Mouse (Mus musculus): ENCODE results near the gene Arhgef3. TPM values are rescaled to one million over a fixed set of nuclear protein-coding genes. Genes with fewer than 3 reads are reported as not detected.

Gene Arhgef3
- total and polyA plus RNA-seq, 3 experiments, result 6.7 to 15.2 (median 11.9) TPM

DNA sequence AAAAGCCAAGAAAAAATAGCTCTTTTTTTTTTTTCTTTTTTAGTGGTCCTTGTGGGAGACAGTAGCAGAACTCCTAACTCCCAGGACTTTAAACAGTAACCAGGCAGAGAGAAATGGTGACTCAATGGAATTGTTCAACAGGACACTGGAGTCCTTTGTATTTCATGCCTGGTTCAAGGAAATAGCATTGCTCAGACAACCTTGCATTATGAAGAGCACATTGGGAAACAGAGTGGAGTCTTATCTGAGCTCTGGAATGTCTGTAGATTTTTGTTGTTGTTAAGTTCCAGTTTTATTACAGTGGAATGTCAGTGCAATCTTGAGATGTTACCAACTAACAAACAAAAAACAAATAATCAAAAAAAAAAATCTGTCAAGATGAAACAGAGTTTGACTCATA lies 169.3 kb downstream of the Arhgef3 start:
- no peak overlapping the region for H3K4me3 ChIP-seq (ENCODE audit: low read depth, low read length)
- peaks cover 6% of the 10 kb centered on the region; the same call in 1 of the 2 replicates for H3K27me3 ChIP-seq (ENCODE audit: insufficient read depth, low read length)
- no peak for TF ChIP-seq GATA2 (IDR thresholded peaks at IDR 0.05; ENCODE audit: borderline replicate concordance, low read depth, low read length)
- no peak for TF ChIP-seq CTCF (IDR thresholded peaks at IDR 0.05; ENCODE audit: low read depth, low read length)
- TF ChIP-seq GATA1 (IDR thresholded peaks at IDR 0.05; ENCODE audit: borderline replicate concordance, low read length), result no peak
- TF ChIP-seq TAL1 (conservative IDR thresholded peaks at IDR 0.05; ENCODE audit: low read depth, low read length), result no peak
- TF ChIP-seq POLR2AphosphoS5 (IDR thresholded peaks at IDR 0.05; ENCODE audit: insufficient replicate concordance, low read depth, low read length), result no peak
- ATAC-seq (ENCODE audit: extremely low read depth, insufficient number of reproducible peaks, low FRiP score, poor library complexity, severe bottlenecking), result no peak
- H3K36me3 ChIP-seq (replicated peaks), result no peaks in the 10 kb centered on the region
- no peak for DNase-seq (ENCODE audit: low spot score)
- no peaks in the 10 kb centered on the region for H3K4me1 ChIP-seq (ENCODE audit: insufficient read depth, low read depth, low read length)
- no peaks in the 10 kb centered on the region for H3K9me3 ChIP-seq (replicated peaks)

DNA sequence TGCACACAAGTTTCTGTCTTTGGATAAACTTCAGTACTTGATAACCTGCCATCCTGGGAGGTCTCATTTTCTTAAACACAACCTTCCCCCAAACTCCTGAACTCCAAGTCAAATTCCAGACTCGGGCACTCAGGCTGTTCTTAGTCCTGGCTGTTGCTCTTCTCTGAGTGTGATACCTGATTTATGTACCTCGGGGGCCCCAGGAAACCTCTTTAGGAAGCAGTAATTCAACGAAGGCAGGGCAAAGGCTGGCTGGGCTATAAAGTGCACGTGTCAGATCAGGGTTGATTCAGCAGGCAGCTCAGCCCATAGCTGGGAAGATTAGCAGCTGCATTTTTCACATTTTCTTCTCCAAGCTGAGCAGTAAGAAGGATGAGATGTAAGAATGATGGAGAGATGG lies 171.5 kb downstream of the Arhgef3 start:
- peaks cover 6% of the 10 kb centered on the region; the same call in 1 of the 2 replicates for H3K27me3 ChIP-seq (ENCODE audit: insufficient read depth, low read length)
- no peaks in the 10 kb centered on the region for H3K9me3 ChIP-seq (replicated peaks)
- ATAC-seq (ENCODE audit: extremely low read depth, insufficient number of reproducible peaks, low FRiP score, poor library complexity, severe bottlenecking) (no peak), DNase-seq (ENCODE audit: low spot score) (no peak)
- H3K4me3 ChIP-seq (ENCODE audit: low read depth, low read length), result no peak overlapping the region
- TF ChIP-seq POLR2AphosphoS5 (IDR thresholded peaks at IDR 0.05; ENCODE audit: insufficient replicate concordance, low read depth, low read length) (no peak), GATA1 (IDR thresholded peaks at IDR 0.05; ENCODE audit: borderline replicate concordance, low read length) (no peak), CTCF (IDR thresholded peaks at IDR 0.05; ENCODE audit: low read depth, low read length) (no peak)
- no peaks in the 10 kb centered on the region for H3K4me1 ChIP-seq (ENCODE audit: insufficient read depth, low read depth, low read length)
- no peaks in the 10 kb centered on the region for H3K36me3 ChIP-seq (replicated peaks)

DNA sequence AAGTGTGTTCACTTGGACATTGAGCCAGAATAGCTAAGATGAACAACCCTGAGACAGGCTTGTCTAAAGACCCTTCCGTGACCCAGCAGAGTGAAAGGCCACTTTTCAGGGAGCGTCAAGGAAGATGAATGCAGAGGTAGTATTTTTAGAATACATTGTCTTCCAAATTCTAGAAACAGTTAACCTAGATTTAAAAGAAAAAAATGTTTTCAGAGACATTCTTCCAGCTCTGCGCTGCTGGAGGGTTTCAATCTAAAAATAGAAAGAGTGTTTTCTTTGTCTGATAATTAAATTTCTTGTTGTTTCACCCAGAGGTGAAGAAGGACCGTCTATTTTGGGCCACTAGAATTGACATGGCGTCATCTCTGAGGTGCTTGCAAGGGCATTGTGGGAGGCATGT lies 174.4 kb downstream of the Arhgef3 start:
- Histone ChIP-seq H3K27me3 (ENCODE audit: insufficient read depth, low read length) (peaks cover 12% of the 10 kb centered on the region; the same call in 1 of the 2 replicates), H3K36me3 (replicated peaks) (no peaks in the 10 kb centered on the region), H3K4me1 (ENCODE audit: insufficient read depth, low read depth, low read length) (no peaks in the 10 kb centered on the region), H3K9me3 (replicated peaks) (no peaks in the 10 kb centered on the region), H3K4me3 (ENCODE audit: low read depth, low read length) (no peak overlapping the region)
- TF ChIP-seq TAL1 (conservative IDR thresholded peaks at IDR 0.05; ENCODE audit: low read depth, low read length) (no peak), GATA2 (IDR thresholded peaks at IDR 0.05; ENCODE audit: borderline replicate concordance, low read depth, low read length) (no peak), GATA1 (IDR thresholded peaks at IDR 0.05; ENCODE audit: borderline replicate concordance, low read length) (no peak), CTCF (IDR thresholded peaks at IDR 0.05; ENCODE audit: low read depth, low read length) (no peak), POLR2AphosphoS5 (IDR thresholded peaks at IDR 0.05; ENCODE audit: insufficient replicate concordance, low read depth, low read length) (no peak)
- ATAC-seq (ENCODE audit: extremely low read depth, insufficient number of reproducible peaks, low FRiP score, poor library complexity, severe bottlenecking), result no peak
- DNase-seq (ENCODE audit: low spot score), result no peak

DNA sequence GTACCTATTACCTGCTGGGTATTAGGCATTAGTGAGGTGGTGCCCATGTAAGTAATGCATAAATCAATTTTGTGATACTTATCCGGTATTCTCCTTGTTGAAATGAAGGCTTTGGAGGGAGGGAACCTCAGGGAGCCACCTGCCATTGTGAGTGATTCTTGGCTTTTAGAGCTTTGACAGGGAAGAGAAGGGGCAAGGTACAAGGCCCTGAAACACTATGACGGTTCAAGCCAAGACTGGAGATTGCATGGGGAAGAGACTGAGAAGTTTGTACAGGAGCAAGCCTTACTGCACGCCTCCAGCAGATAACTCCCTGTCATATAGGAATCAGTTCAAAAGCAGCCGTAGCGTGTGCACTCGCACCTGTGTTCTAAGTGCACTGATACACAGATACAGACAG lies 177.4 kb downstream of the Arhgef3 start:
- Histone ChIP-seq H3K27me3 (ENCODE audit: insufficient read depth, low read length) (peaks cover 15% of the 10 kb centered on the region; the same call in 1 of the 2 replicates), H3K36me3 (replicated peaks) (no peaks in the 10 kb centered on the region), H3K4me3 (ENCODE audit: low read depth, low read length) (no peak overlapping the region), H3K4me1 (ENCODE audit: insufficient read depth, low read depth, low read length) (no peaks in the 10 kb centered on the region), H3K9me3 (replicated peaks) (no peaks in the 10 kb centered on the region)
- TF ChIP-seq TAL1 (conservative IDR thresholded peaks at IDR 0.05; ENCODE audit: low read depth, low read length) (no peak), GATA2 (IDR thresholded peaks at IDR 0.05; ENCODE audit: borderline replicate concordance, low read depth, low read length) (no peak), GATA1 (IDR thresholded peaks at IDR 0.05; ENCODE audit: borderline replicate concordance, low read length) (no peak), CTCF (IDR thresholded peaks at IDR 0.05; ENCODE audit: low read depth, low read length) (no peak), POLR2AphosphoS5 (IDR thresholded peaks at IDR 0.05; ENCODE audit: insufficient replicate concordance, low read depth, low read length) (no peak)
- DNase-seq (ENCODE audit: low spot score) (no peak), ATAC-seq (ENCODE audit: extremely low read depth, insufficient number of reproducible peaks, low FRiP score, poor library complexity, severe bottlenecking) (no peak)

DNA sequence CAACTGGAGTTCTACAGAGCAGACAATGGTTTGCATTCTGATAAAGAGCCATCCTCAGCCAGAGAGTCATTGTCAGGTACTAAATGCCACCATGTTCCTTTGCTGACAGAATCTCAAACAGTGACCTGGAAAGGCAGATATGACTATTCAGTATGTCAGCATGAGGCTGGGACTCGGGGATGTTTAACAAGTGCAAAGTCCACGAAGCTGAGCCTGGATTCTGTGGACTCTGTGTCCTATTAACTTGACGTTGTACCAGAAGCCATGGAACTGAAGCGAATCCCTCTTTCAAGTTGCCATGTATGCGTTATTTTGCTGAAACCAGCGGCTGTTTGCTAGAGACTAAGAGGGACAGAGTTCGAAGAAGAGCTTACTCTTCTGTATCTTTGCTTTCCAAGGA lies 181.1 kb downstream of the Arhgef3 start:
- H3K4me3 ChIP-seq (ENCODE audit: low read depth, low read length), result no peak overlapping the region
- H3K36me3 ChIP-seq (replicated peaks), result no peaks in the 10 kb centered on the region
- peaks cover 22% of the 10 kb centered on the region; the same call in 1 of the 2 replicates for H3K27me3 ChIP-seq (ENCODE audit: insufficient read depth, low read length)
- no peak for TF ChIP-seq CTCF (IDR thresholded peaks at IDR 0.05; ENCODE audit: low read depth, low read length)
- TF ChIP-seq GATA1 (IDR thresholded peaks at IDR 0.05; ENCODE audit: borderline replicate concordance, low read length), result no peak
- no peaks in the 10 kb centered on the region for H3K4me1 ChIP-seq (ENCODE audit: insufficient read depth, low read depth, low read length)
- no peak for DNase-seq (ENCODE audit: low spot score)
- H3K9me3 ChIP-seq (replicated peaks), result no peaks in the 10 kb centered on the region
- ATAC-seq (ENCODE audit: extremely low read depth, insufficient number of reproducible peaks, low FRiP score, poor library complexity, severe bottlenecking), result no peak

DNA sequence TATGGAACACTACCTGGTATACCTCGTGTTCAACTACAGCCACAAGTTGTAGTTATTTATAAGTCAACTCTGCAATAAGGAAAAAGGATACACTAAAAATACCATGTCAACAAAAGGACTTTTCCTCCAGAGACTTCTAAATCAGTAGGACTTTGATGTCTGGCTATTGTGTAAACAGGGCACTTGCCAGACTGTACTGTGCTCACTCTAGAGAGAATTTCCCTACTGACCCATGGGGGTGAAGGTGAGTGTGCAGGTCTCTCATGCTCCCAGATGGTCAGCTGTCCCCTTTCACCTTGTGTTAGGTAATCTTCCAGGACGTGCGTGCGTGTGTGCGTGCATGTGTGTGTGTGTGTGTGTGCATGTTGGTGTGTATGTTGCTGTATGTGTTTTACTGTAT lies 182.3 kb downstream of the Arhgef3 start:
- no peak for ATAC-seq (ENCODE audit: extremely low read depth, insufficient number of reproducible peaks, low FRiP score, poor library complexity, severe bottlenecking)
- no peak overlapping the region for H3K4me3 ChIP-seq (ENCODE audit: low read depth, low read length)
- DNase-seq (ENCODE audit: low spot score), result no peak

DNA sequence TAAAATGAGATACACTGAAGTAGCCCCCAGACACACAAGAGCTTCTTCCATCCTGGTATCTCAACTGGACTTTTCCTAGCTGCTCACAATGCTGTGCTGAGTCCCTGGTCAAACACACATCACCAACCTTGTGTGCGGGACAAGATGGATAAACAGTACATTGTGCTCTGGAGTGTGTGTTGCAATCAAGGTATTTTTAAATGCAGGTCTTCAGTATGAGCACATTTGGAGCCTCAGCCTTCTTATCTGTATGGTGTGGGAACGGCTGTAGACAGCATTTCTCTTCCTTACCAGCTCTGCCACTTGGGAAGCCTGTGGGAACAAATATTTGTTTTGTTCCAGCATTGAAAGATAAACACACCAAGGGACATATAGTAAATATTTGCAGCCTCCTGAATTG lies 184.2 kb downstream of the Arhgef3 start:
- ATAC-seq (ENCODE audit: extremely low read depth, insufficient number of reproducible peaks, low FRiP score, poor library complexity, severe bottlenecking), result no peak
- no peak for DNase-seq (ENCODE audit: low spot score)
- H3K27me3 ChIP-seq (ENCODE audit: insufficient read depth, low read length), result peaks cover 22% of the 10 kb centered on the region; the same call in 1 of the 2 replicates
- no peaks in the 10 kb centered on the region for H3K9me3 ChIP-seq (replicated peaks)
- no peaks in the 10 kb centered on the region for H3K36me3 ChIP-seq (replicated peaks)
- TF ChIP-seq CTCF (IDR thresholded peaks at IDR 0.05; ENCODE audit: low read depth, low read length), result no peak
- no peak for TF ChIP-seq GATA2 (IDR thresholded peaks at IDR 0.05; ENCODE audit: borderline replicate concordance, low read depth, low read length)
- TF ChIP-seq POLR2AphosphoS5 (IDR thresholded peaks at IDR 0.05; ENCODE audit: insufficient replicate concordance, low read depth, low read length), result no peak
- TF ChIP-seq GATA1 (IDR thresholded peaks at IDR 0.05; ENCODE audit: borderline replicate concordance, low read length), result no peak
- no peak for TF ChIP-seq TAL1 (conservative IDR thresholded peaks at IDR 0.05; ENCODE audit: low read depth, low read length)
- H3K4me3 ChIP-seq (ENCODE audit: low read depth, low read length), result no peak overlapping the region
- H3K4me1 ChIP-seq (ENCODE audit: insufficient read depth, low read depth, low read length), result no peaks in the 10 kb centered on the region

More for the DNA sequence above, 182.3 kb downstream of the Arhgef3 start:
- TF ChIP-seq POLR2AphosphoS5 (IDR thresholded peaks at IDR 0.05; ENCODE audit: insufficient replicate concordance, low read depth, low read length) (no peak), GATA2 (IDR thresholded peaks at IDR 0.05; ENCODE audit: borderline replicate concordance, low read depth, low read length) (no peak), TAL1 (conservative IDR thresholded peaks at IDR 0.05; ENCODE audit: low read depth, low read length) (no peak), GATA1 (IDR thresholded peaks at IDR 0.05; ENCODE audit: borderline replicate concordance, low read length) (no peak), CTCF (IDR thresholded peaks at IDR 0.05; ENCODE audit: low read depth, low read length) (no peak)
- H3K4me1 ChIP-seq (ENCODE audit: insufficient read depth, low read depth, low read length), result no peaks in the 10 kb centered on the region
- H3K27me3 ChIP-seq (ENCODE audit: insufficient read depth, low read length), result peaks cover 26% of the 10 kb centered on the region; the same call in 1 of the 2 replicates
- H3K9me3 ChIP-seq (replicated peaks), result no peaks in the 10 kb centered on the region
- H3K36me3 ChIP-seq (replicated peaks), result no peaks in the 10 kb centered on the region

All from G1E (cell line).